Mouse (Mus musculus): Measurements from ENCODE around the gene Ccl3. TPM values are rescaled to one million over a fixed set of nuclear protein-coding genes. Genes with fewer than 3 reads are reported as not detected.
A peak's percentile ranks its signal among the peaks of the same experiment; 100 is the strongest.

Ccl3 gene
- total and polyA plus RNA-seq, 3 experiments: 0.92 TPM; not detected in 2

GRCm38 (mm10) chr11:83634425-83634824 is 14.7 kb downstream of the Ccl3 start:
- H3K9ac ChIP-seq (ENCODE audit: low read depth, low read length): no peak overlapping the region
- H3K79me2 ChIP-seq (replicated peaks; ENCODE audit: control insufficient read depth, insufficient read depth, low read length): no peaks in the 10 kb centered on the region
- no peak overlapping the region for H3K4me3 ChIP-seq
- no peaks in the 10 kb centered on the region; the same call in 1 of the 2 replicates for H3K36me3 ChIP-seq (ENCODE audit: control insufficient read depth, insufficient read depth, low read length)
- TF ChIP-seq EP300 (IDR thresholded peaks at IDR 0.05; ENCODE audit: insufficient read depth, low read depth, low read length) (no peak), POLR2A (IDR thresholded peaks at IDR 0.05; ENCODE audit: insufficient read depth, low read depth, low read length) (no peak), CTCF (IDR thresholded peaks at IDR 0.05) (no peak)
- H3K27me3 ChIP-seq (ENCODE audit: control insufficient read depth, insufficient read depth, low read length): no peaks in the 10 kb centered on the region
- H3K27ac ChIP-seq: no peak overlapping the region
- peaks cover 4% of the 10 kb centered on the region for H3K4me1 ChIP-seq (ENCODE audit: control insufficient read depth, insufficient read depth, low read length)
- WGBS: 57% methylated on average over 4 of the region's 4 CpGs
- DNase-seq: no peak
- intact Hi-C loops (cut with DNase I): loop anchor here (5.0 to 10.0 kb wide), 2 partner anchors 77 to 100 kb away; no protein-coding TSS in a partner anchor

GRCm38 (mm10) chr11:83632744-83633143 is 16.4 kb downstream of the Ccl3 start:
- Histone ChIP-seq H3K79me2 (replicated peaks; ENCODE audit: control insufficient read depth, insufficient read depth, low read length) (no peaks in the 10 kb centered on the region), H3K27me3 (ENCODE audit: control insufficient read depth, insufficient read depth, low read length) (no peaks in the 10 kb centered on the region), H3K4me1 (ENCODE audit: control insufficient read depth, insufficient read depth, low read length) (peaks cover 4% of the 10 kb centered on the region), H3K9ac (ENCODE audit: low read depth, low read length) (no peak overlapping the region), H3K27ac (no peak overlapping the region), H3K4me3 (no peak overlapping the region), H3K36me3 (ENCODE audit: control insufficient read depth, insufficient read depth, low read length) (no peaks in the 10 kb centered on the region; the same call in 1 of the 2 replicates)
- 47% methylated on average over 4 of the region's 4 CpGs for WGBS
- intact Hi-C loops (cut with DNase I): loop anchor here (5.0 to 10.0 kb wide), 2 partner anchors 75 to 102 kb away; no protein-coding TSS in a partner anchor
- no peak for DNase-seq
- 0 out of 2 replicates have a peak, but pooled peaks have one; percentile 16 for TF ChIP-seq EP300 (IDR thresholded peaks at IDR 0.05; ENCODE audit: insufficient read depth, low read depth, low read length)
- no peak for TF ChIP-seq POLR2A (IDR thresholded peaks at IDR 0.05; ENCODE audit: insufficient read depth, low read depth, low read length)
- TF ChIP-seq CTCF (IDR thresholded peaks at IDR 0.05): peak; percentile 61

GRCm38 (mm10) chr11:83631065-83631464 is 18.1 kb downstream of the Ccl3 start:
- DNase-seq: no peak
- intact Hi-C loops (cut with DNase I): loop anchor here (5.0 to 10.0 kb wide), 2 partner anchors 74 to 104 kb away; no protein-coding TSS in a partner anchor
- Histone ChIP-seq H3K79me2 (replicated peaks; ENCODE audit: control insufficient read depth, insufficient read depth, low read length) (no peaks in the 10 kb centered on the region), H3K4me3 (no peak overlapping the region), H3K9ac (ENCODE audit: low read depth, low read length) (no peak overlapping the region), H3K27ac (no peak overlapping the region), H3K4me1 (ENCODE audit: control insufficient read depth, insufficient read depth, low read length) (peaks cover 1% of the 10 kb centered on the region; the same call in 1 of the 2 replicates), H3K36me3 (ENCODE audit: control insufficient read depth, insufficient read depth, low read length) (no peaks in the 10 kb centered on the region), H3K27me3 (ENCODE audit: control insufficient read depth, insufficient read depth, low read length) (no peaks in the 10 kb centered on the region)
- TF ChIP-seq CTCF (IDR thresholded peaks at IDR 0.05) (no peak), EP300 (IDR thresholded peaks at IDR 0.05; ENCODE audit: insufficient read depth, low read depth, low read length) (no peak)
- WGBS: 33% methylated on average over 2 of the region's 2 CpGs

GRCm38 (mm10) chr11:83630630-83631029 is 18.5 kb downstream of the Ccl3 start:
- peaks cover 1% of the 10 kb centered on the region; the same call in 1 of the 2 replicates for H3K4me1 ChIP-seq (ENCODE audit: control insufficient read depth, insufficient read depth, low read length)
- H3K79me2 ChIP-seq (replicated peaks; ENCODE audit: control insufficient read depth, insufficient read depth, low read length): no peaks in the 10 kb centered on the region
- H3K9ac ChIP-seq (ENCODE audit: low read depth, low read length): no peak overlapping the region
- no peaks in the 10 kb centered on the region for H3K36me3 ChIP-seq (ENCODE audit: control insufficient read depth, insufficient read depth, low read length)
- H3K27ac ChIP-seq: no peak overlapping the region
- no peaks in the 10 kb centered on the region for H3K27me3 ChIP-seq (ENCODE audit: control insufficient read depth, insufficient read depth, low read length)
- no peak overlapping the region for H3K4me3 ChIP-seq
- no peak for TF ChIP-seq POLR2A (IDR thresholded peaks at IDR 0.05; ENCODE audit: insufficient read depth, low read depth, low read length)
- no peak for TF ChIP-seq EP300 (IDR thresholded peaks at IDR 0.05; ENCODE audit: insufficient read depth, low read depth, low read length)
- no peak for TF ChIP-seq CTCF (IDR thresholded peaks at IDR 0.05)
- intact Hi-C loops (cut with DNase I): loop anchor here (5.0 to 10.0 kb wide), 2 partner anchors 73 to 104 kb away; no protein-coding TSS in a partner anchor
- 96% methylated on average over 1 of the region's 1 CpGs for WGBS
- DNase-seq: no peak

DNA sequence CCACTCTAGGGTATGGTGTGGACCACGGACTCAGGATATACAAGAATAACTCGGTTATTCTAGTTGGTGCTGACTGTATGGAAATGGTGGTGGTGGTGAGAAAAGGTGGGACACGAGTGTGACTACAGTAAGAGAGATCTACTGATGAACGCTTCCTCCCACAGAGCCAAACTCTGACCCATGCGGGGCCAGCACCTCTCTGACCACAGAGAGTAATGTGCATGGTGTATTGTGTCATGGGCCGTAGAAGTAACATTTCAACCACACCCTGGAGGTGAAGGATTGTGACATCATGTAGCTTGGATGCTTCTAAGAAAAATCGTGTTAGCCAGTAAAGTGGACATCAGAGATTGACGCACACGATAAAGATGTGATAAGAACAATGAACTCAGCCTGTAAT is 20.3 kb downstream of the Ccl3 start:
- TF ChIP-seq POLR2A (IDR thresholded peaks at IDR 0.05; ENCODE audit: insufficient read depth, low read depth, low read length) (no peak), EP300 (IDR thresholded peaks at IDR 0.05; ENCODE audit: insufficient read depth, low read depth, low read length) (no peak)
- H3K79me2 ChIP-seq (replicated peaks; ENCODE audit: control insufficient read depth, insufficient read depth, low read length): no peaks in the 10 kb centered on the region
- H3K4me3 ChIP-seq: no peak overlapping the region
- no peak overlapping the region for H3K27ac ChIP-seq
- H3K27me3 ChIP-seq (ENCODE audit: control insufficient read depth, insufficient read depth, low read length): no peaks in the 10 kb centered on the region
- DNase-seq: no peak
- WGBS: 82% methylated on average over 9 of the region's 9 CpGs
- H3K4me1 ChIP-seq (ENCODE audit: control insufficient read depth, insufficient read depth, low read length): peaks cover under 1% of the 10 kb centered on the region; the same call in 1 of the 2 replicates
- intact Hi-C loops (cut with DNase I): no loop called here
- no peaks in the 10 kb centered on the region for H3K36me3 ChIP-seq (ENCODE audit: control insufficient read depth, insufficient read depth, low read length)
- H3K9ac ChIP-seq (ENCODE audit: low read depth, low read length): no peak overlapping the region

DNA sequence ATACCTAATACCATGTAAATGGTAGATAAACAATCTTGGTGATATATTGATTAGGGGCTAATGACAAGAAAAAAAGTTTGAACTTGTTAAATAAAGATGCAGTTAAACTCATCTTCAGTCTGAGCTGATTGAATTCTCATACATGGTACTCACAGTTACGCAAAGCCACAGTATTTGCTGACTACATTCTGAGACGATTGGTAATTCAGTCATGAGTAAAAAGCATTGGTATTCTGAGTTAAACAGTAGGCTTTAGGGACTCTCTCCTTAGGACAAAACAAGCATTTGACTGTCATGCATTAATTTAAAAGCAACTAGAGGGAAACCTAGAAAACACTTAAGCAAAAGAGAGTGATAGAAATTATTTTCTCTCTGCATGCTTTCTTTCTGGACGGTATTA is 25.6 kb downstream of the Ccl3 start:
- H3K27ac ChIP-seq: no peak overlapping the region
- no peak overlapping the region for H3K4me3 ChIP-seq
- 90% methylated on average over 3 of the region's 3 CpGs for WGBS
- no peak for DNase-seq
- no peaks in the 10 kb centered on the region for H3K79me2 ChIP-seq (replicated peaks; ENCODE audit: control insufficient read depth, insufficient read depth, low read length)
- H3K4me1 ChIP-seq (ENCODE audit: control insufficient read depth, insufficient read depth, low read length): no peaks in the 10 kb centered on the region
- H3K9ac ChIP-seq (ENCODE audit: low read depth, low read length): no peak overlapping the region
- TF ChIP-seq CTCF (IDR thresholded peaks at IDR 0.05): no peak
- TF ChIP-seq EP300 (IDR thresholded peaks at IDR 0.05; ENCODE audit: insufficient read depth, low read depth, low read length): no peak
- TF ChIP-seq POLR2A (IDR thresholded peaks at IDR 0.05; ENCODE audit: insufficient read depth, low read depth, low read length): no peak
- intact Hi-C loops (cut with DNase I): no loop called here
- no peaks in the 10 kb centered on the region for H3K27me3 ChIP-seq (ENCODE audit: control insufficient read depth, insufficient read depth, low read length)
- H3K36me3 ChIP-seq (ENCODE audit: control insufficient read depth, insufficient read depth, low read length): no peaks in the 10 kb centered on the region

Data from heart, adult 2 months (tissue).